Mouse (Mus musculus) liver, embryonic 11.5 days (tissue): ENCODE data around the gene Rrp8. TPM values are rescaled to one million over a fixed set of nuclear protein-coding genes. Genes with fewer than 3 reads are reported as not detected.

Source experiments
- ATAC-seq: fragments of 200-750 bp; cut with Nextera tagmentation; replicated peaks from 2 replicates; pipeline ENCODE4 v1.8.0; 2017; ENCODE audit warnings: moderate number of reproducible peaks, mild to moderate bottlenecking, moderate TSS enrichment, moderate library complexity; ENCODE audit not compliant: low FRiP score
- DNase-seq: peaks from one replicate; pipeline ENCODE4 v3.0.0-alpha.2; 2017; ENCODE audit warnings: low spot score
- H3K27ac ChIP-seq: fragments of 300-500 bp; sonication (generic); 2 replicates; pipeline ENCODE4 v1.5.1; 2014; ENCODE audit warnings: mild to moderate bottlenecking, low read depth, low read length, control low read depth
- H3K27me3 ChIP-seq: fragments of 300-500 bp; sonication (generic); replicated peaks from 2 replicates; pipeline ENCODE4 v1.6.1; 2014; ENCODE audit warnings: low read length, mixed read lengths; ENCODE audit not compliant: control insufficient read depth, insufficient read depth
- H3K36me3 ChIP-seq: fragments of 300-500 bp; sonication (generic); 2 replicates; pipeline ENCODE4 v1.6.1; 2014; ENCODE audit warnings: mild to moderate bottlenecking, low read length, moderate library complexity, mixed read lengths; ENCODE audit not compliant: control insufficient read depth, insufficient read depth
- H3K4me1 ChIP-seq: fragments of 300-500 bp; sonication (generic); replicated peaks from 2 replicates; pipeline ENCODE4 v1.6.1; 2014; ENCODE audit warnings: low read length, mixed read lengths; ENCODE audit not compliant: control insufficient read depth, insufficient read depth
- H3K4me2 ChIP-seq: fragments of 300-500 bp; sonication (generic); 2 replicates; pipeline ENCODE4 v1.6.1; 2014; ENCODE audit warnings: mild to moderate bottlenecking, control low read depth, moderate library complexity
- H3K4me3 ChIP-seq: fragments of 300-500 bp; sonication (generic); 2 replicates; pipeline ENCODE4 v1.5.1; 2014; ENCODE audit warnings: low read depth, low read length, control low read depth
- H3K9ac ChIP-seq: fragments of 300-500 bp; sonication (generic); 2 replicates; pipeline ENCODE4 v1.6.1; 2014; ENCODE audit warnings: low read depth, low read length, control low read depth
- H3K9me3 ChIP-seq: fragments of 300-500 bp; sonication (generic); 2 replicates; pipeline ENCODE4 v1.6.1; 2016; ENCODE audit warnings: low read length, inconsistent platforms, mixed read lengths; ENCODE audit not compliant: control insufficient read depth
- WGBS: fragments of 180-500 bp; shearing (Covaris S2); extraction: QIAGEN DNeasy Blood & Tissue Kit; methylation state at CpG from one replicate; pipeline ENCODE4 v1.1.7; 2014; 5-methylcytosine and 5-hydroxymethylcytosine counted together
- polyA plus RNA-seq: library from polyadenylated mRNA; unstranded; fragments of >200 nt; fragmentation: Nextera tagmentation; extraction: Ambion mirVana; gene quantifications from 2 replicates; pipeline ENCODE4 v1.2.1, GENCODE M21; 2014

Rrp8 gene
- polyA plus RNA-seq, 1 experiment from 2014 or later = 42.3 TPM

GRCm38 (mm10) chr7:105774661-105775060 is 37.5 kb upstream of the Rrp8 start:
- Histone ChIP-seq H3K27ac (no peak overlapping the region), H3K27me3 (no peaks in the 10 kb centered on the region), H3K9me3 (no peaks in the 10 kb centered on the region), H3K4me2 (no peak overlapping the region), H3K4me1 (peaks cover 5% of the 10 kb centered on the region; the same call in 1 of the 2 replicates), H3K9ac (no peak overlapping the region), H3K4me3 (no peak overlapping the region), H3K36me3 (peaks cover 2% of the 10 kb centered on the region; the same call in 1 of the 2 replicates)
- WGBS = 65% methylated on average over 8 of the region's 8 CpGs
- DNase-seq = peak; percentile 15
- no peak for ATAC-seq

DNA sequence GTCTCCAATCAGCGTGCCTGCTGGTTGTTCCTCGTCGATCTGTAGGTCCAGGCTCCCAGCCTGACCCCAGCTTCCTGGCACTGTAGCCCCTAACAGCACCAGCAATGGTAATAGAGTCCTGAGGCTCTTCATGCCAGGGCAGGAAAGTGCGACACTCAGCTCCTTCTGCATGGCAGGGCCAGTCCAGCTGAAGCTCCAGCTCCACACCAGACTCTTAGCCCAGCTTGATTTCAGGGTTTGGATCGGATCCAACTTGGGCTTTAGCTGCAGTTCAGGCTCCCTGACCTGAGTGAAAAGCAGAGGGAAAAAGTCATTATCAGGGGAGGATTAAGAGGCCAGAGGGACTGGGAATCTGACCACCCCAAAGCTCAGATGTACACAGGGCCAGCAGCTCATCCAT is 35.9 kb upstream of the Rrp8 start:
- H3K27ac ChIP-seq = no peak overlapping the region
- no peak overlapping the region for H3K4me2 ChIP-seq
- 80% methylated on average over 5 of the region's 5 CpGs for WGBS
- H3K4me3 ChIP-seq = no peak overlapping the region
- no peak overlapping the region for H3K9ac ChIP-seq
- ATAC-seq (no peak), DNase-seq (no peak)
- no peaks in the 10 kb centered on the region for H3K27me3 ChIP-seq
- no peaks in the 10 kb centered on the region; the same call in 1 of the 2 replicates for H3K4me1 ChIP-seq
- no peaks in the 10 kb centered on the region for H3K9me3 ChIP-seq
- H3K36me3 ChIP-seq = peaks cover 2% of the 10 kb centered on the region; the same call in 1 of the 2 replicates

DNA sequence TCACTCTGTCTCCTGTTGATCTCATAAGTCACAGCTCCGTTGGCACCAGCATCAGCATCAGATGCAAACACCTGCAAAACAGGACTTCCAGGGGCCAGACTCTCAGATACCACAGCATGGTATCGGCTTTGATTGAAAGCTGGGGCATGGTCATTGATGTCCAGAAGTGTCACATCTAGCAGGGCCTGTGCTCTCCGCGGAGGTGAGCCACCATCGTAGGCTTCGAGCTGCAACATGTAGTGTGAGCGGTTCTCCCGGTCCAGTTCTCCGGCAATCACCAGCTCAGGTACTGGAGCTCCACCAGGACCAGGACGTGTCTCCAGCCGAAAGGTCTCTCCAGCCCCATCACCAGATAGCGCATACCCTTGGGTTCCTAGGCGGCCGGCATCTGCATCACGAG is 35.1 kb upstream of the Rrp8 start:
- no peak overlapping the region for H3K4me2 ChIP-seq
- H3K9ac ChIP-seq = no peak overlapping the region
- DNase-seq (no peak), ATAC-seq (no peak)
- no peaks in the 10 kb centered on the region; the same call in 1 of the 2 replicates for H3K4me1 ChIP-seq
- no peaks in the 10 kb centered on the region for H3K9me3 ChIP-seq
- H3K4me3 ChIP-seq = no peak overlapping the region
- no peaks in the 10 kb centered on the region for H3K27me3 ChIP-seq
- peaks cover 2% of the 10 kb centered on the region; the same call in 1 of the 2 replicates for H3K36me3 ChIP-seq
- H3K27ac ChIP-seq = no peak overlapping the region
- 92% methylated on average over 15 of the region's 15 CpGs for WGBS

GRCm38 (mm10) chr7:105769959-105770358 is 32.8 kb upstream of the Rrp8 start:
- 88% methylated on average over 3 of the region's 3 CpGs for WGBS
- Histone ChIP-seq H3K9me3 (no peaks in the 10 kb centered on the region), H3K4me1 (no peaks in the 10 kb centered on the region; the same call in 1 of the 2 replicates), H3K27ac (no peak overlapping the region), H3K27me3 (no peaks in the 10 kb centered on the region), H3K36me3 (peaks cover 2% of the 10 kb centered on the region; the same call in 1 of the 2 replicates), H3K9ac (no peak overlapping the region), H3K4me3 (no peak overlapping the region), H3K4me2 (no peak overlapping the region)
- ATAC-seq (no peak), DNase-seq (no peak)

- 19% methylated on average over 6 of the region's 6 CpGs for WGBS
- Histone ChIP-seq H3K9me3 (no peaks in the 10 kb centered on the region), H3K9ac (no peak overlapping the region), H3K27ac (no peak overlapping the region), H3K4me1 (no peaks in the 10 kb centered on the region; the same call in 1 of the 2 replicates), H3K36me3 (peaks cover 5% of the 10 kb centered on the region; the same call in 1 of the 2 replicates), H3K27me3 (peaks cover 11% of the 10 kb centered on the region), H3K4me3 (no peak overlapping the region), H3K4me2 (peak overlapping the region; percentile 9; the same call in 1 of the 2 replicates)
- no peak for DNase-seq
- peak; percentile 36; the same call in 1 of the 2 replicates for ATAC-seq
Observed at GRCm38 (mm10) chr7:105767729-105768165, 30.6 kb upstream of the Rrp8 start.

DNA sequence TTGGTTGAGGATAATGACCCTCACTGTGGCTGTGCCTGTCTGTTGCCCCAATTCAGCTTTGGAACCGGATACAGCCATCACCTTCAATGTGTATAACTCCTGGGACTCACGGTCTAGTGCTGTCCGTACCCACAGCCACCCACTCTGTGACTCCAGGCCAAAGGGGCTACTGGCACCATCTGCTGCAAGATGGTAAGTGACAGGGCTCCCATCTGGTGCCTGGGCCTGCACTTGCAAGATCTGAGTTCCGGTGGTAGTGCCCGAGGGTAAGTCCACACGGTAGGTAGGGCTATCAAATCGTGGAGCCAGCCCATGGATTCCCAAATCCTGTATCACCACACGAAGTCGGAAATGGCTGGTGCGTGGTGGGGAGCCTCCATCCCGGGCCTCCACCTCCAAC is 27.1 kb upstream of the Rrp8 start:
- peaks cover 2% of the 10 kb centered on the region; the same call in 1 of the 2 replicates for H3K36me3 ChIP-seq
- no peak overlapping the region for H3K4me3 ChIP-seq
- H3K27ac ChIP-seq = no peak overlapping the region
- H3K4me2 ChIP-seq = no peak overlapping the region
- H3K4me1 ChIP-seq = no peaks in the 10 kb centered on the region; the same call in 1 of the 2 replicates
- peaks cover 33% of the 10 kb centered on the region for H3K27me3 ChIP-seq
- WGBS = 85% methylated on average over 11 of the region's 11 CpGs
- no peak overlapping the region for H3K9ac ChIP-seq
- H3K9me3 ChIP-seq = no peaks in the 10 kb centered on the region
- no peak for DNase-seq
- no peak for ATAC-seq

- ATAC-seq = no peak
- H3K27ac ChIP-seq = no peak overlapping the region
Observed at GRCm38 (mm10) chr7:105762517-105763270, 25.5 kb upstream of the Rrp8 start.

GRCm38 (mm10) chr7:105761813-105762484 is 24.8 kb upstream of the Rrp8 start:
- Histone ChIP-seq H3K27me3 (peaks cover 33% of the 10 kb centered on the region), H3K4me2 (peak overlapping the region; percentile 68), H3K9ac (no peak overlapping the region), H3K4me3 (peak overlapping the region; percentile 36), H3K9me3 (no peaks in the 10 kb centered on the region), H3K36me3 (peaks cover 2% of the 10 kb centered on the region; the same call in 1 of the 2 replicates), H3K27ac (no peak overlapping the region), H3K4me1 (peaks cover 4% of the 10 kb centered on the region; the same call in 1 of the 2 replicates)
- WGBS = 13% methylated on average over 51 of the region's 51 CpGs
- ATAC-seq (no peak; the same call in 1 of the 2 replicates), DNase-seq (no peak)

More at GRCm38 (mm10) chr7:105762517-105763270, 25.5 kb upstream of the Rrp8 start:
- Histone ChIP-seq H3K9ac (no peak overlapping the region), H3K9me3 (no peaks in the 10 kb centered on the region), H3K4me1 (peaks cover 4% of the 10 kb centered on the region), H3K4me3 (peak overlapping the region; percentile 36), H3K36me3 (peaks cover 2% of the 10 kb centered on the region; the same call in 1 of the 2 replicates), H3K27me3 (peaks cover 33% of the 10 kb centered on the region), H3K4me2 (peak overlapping the region; percentile 68)
- WGBS = 16% methylated on average over 55 of the region's 55 CpGs
- DNase-seq = no peak
